Mouse (Mus musculus): ENCODE results near the gene Ppm1f. TPM values are rescaled to one million over a fixed set of nuclear protein-coding genes. Genes with fewer than 3 reads are reported as not detected.

Ppm1f gene
- total and polyA plus RNA-seq, 2 experiments = 11.2 to 12.2 TPM

- no peak overlapping the region for H3K27ac ChIP-seq (replicated peaks; ENCODE audit: insufficient read depth, low read depth, low read length)
- no peaks in the 10 kb centered on the region for H3K4me1 ChIP-seq (ENCODE audit: control insufficient read depth, insufficient read depth, low read length)
- WGBS = 71% methylated on average over 1 of the region's 1 CpGs
- H3K79me2 ChIP-seq (ENCODE audit: control insufficient read depth, insufficient read depth, low read length) = no peaks in the 10 kb centered on the region
- no peaks in the 10 kb centered on the region for H3K36me3 ChIP-seq (ENCODE audit: control insufficient read depth, insufficient read depth, low read length)
- no peak for DNase-seq (ENCODE audit: extremely low read depth, low read depth, low spot score)
- H3K27me3 ChIP-seq (ENCODE audit: control insufficient read depth, insufficient read depth, low read length) = no peaks in the 10 kb centered on the region
- no peak for TF ChIP-seq POLR2A (IDR thresholded peaks at IDR 0.05; ENCODE audit: extremely low read depth, insufficient read depth, low read length)
- no peak for TF ChIP-seq CTCF (IDR thresholded peaks at IDR 0.05; ENCODE audit: low read depth, low read length)
- H3K4me3 ChIP-seq (ENCODE audit: insufficient read depth, low read depth, low read length) = no peak overlapping the region
- no peak overlapping the region for H3K9ac ChIP-seq (ENCODE audit: low read depth, low read length)
These were observed 68.9 kb downstream of the Ppm1f start for GRCm38 (mm10) chr16:16965149-16965548.

DNA sequence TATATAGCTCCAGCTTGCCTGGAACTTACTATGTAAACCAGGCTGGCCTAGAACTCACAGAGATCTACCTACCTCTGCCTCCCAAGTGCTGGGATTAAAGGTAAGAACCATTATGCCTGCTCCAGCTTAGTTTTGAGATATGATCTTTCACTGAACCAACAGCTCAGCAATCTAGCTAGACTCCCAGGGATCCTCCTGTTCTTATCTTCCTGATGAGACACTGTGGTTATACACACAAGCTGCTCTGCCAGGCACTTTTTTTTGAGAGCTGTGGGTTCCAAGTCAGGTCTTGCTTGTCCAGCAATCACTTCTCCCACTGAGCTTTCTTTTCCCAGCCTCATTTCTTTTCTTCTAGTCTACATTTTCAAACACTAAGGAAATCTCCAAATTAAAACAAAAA, 70.0 kb downstream of the Ppm1f start:
- Histone ChIP-seq H3K4me1 (ENCODE audit: control insufficient read depth, insufficient read depth, low read length) (no peaks in the 10 kb centered on the region), H3K27me3 (ENCODE audit: control insufficient read depth, insufficient read depth, low read length) (no peaks in the 10 kb centered on the region), H3K9ac (ENCODE audit: low read depth, low read length) (no peak overlapping the region), H3K27ac (replicated peaks; ENCODE audit: insufficient read depth, low read depth, low read length) (no peak overlapping the region), H3K36me3 (ENCODE audit: control insufficient read depth, insufficient read depth, low read length) (no peaks in the 10 kb centered on the region), H3K4me3 (ENCODE audit: insufficient read depth, low read depth, low read length) (no peak overlapping the region), H3K79me2 (ENCODE audit: control insufficient read depth, insufficient read depth, low read length) (no peaks in the 10 kb centered on the region)
- no peak for TF ChIP-seq CTCF (IDR thresholded peaks at IDR 0.05; ENCODE audit: low read depth, low read length)
- no peak for TF ChIP-seq POLR2A (IDR thresholded peaks at IDR 0.05; ENCODE audit: extremely low read depth, insufficient read depth, low read length)
- no peak for DNase-seq (ENCODE audit: extremely low read depth, low read depth, low spot score)

Other genes starting within 250 kb of the Ppm1f start
- not detected in 2 replicates for gene Olfr19, start 220.1 kb upstream of the Ppm1f start, total RNA-seq (2014; rRNA removed)
- not detected in 2 replicates for gene Olfr19, start 220.1 kb upstream of the Ppm1f start, polyA plus RNA-seq (2012; rRNA removed)
- not detected in 2 replicates for gene Spag6l, start 67.0 kb upstream of the Ppm1f start, total RNA-seq (2014; rRNA removed)
- gene Spag6l, start 67.0 kb upstream of the Ppm1f start, polyA plus RNA-seq (2012; rRNA removed) = not detected in 2 replicates
- not detected in 2 replicates for gene Igll1, start 32.5 kb upstream of the Ppm1f start, total RNA-seq (2014; rRNA removed)
- gene Igll1, start 32.5 kb upstream of the Ppm1f start, polyA plus RNA-seq (2012; rRNA removed) = not detected in 2 replicates
- gene Top3b, start 25.7 kb upstream of the Ppm1f start, total RNA-seq (2014; rRNA removed) = 18.8 and 25.2 TPM in 2 replicates
- 31.0 and 40.9 TPM in 2 replicates for gene Top3b, start 25.7 kb upstream of the Ppm1f start, polyA plus RNA-seq (2012; rRNA removed)
- not detected in 2 replicates for gene Vpreb1, start 25.6 kb upstream of the Ppm1f start, total RNA-seq (2014; rRNA removed)
- gene Vpreb1, start 25.6 kb upstream of the Ppm1f start, polyA plus RNA-seq (2012; rRNA removed) = 1.3 and 2.4 TPM in 2 replicates
- 81.4 and 91.2 TPM in 2 replicates for gene Mapk1, start 86.9 kb downstream of the Ppm1f start, total RNA-seq (2014; rRNA removed)
- 42.8 and 50.1 TPM in 2 replicates for gene Mapk1, start 86.9 kb downstream of the Ppm1f start, polyA plus RNA-seq (2012; rRNA removed)
- gene Ypel1, start 173.2 kb downstream of the Ppm1f start, total RNA-seq (2014; rRNA removed) = 0.34 and 0.55 TPM in 2 replicates
- gene Ypel1, start 173.2 kb downstream of the Ppm1f start, polyA plus RNA-seq (2012; rRNA removed) = 0.43 and 0.78 TPM in 2 replicates
- gene Ppil2, start 214.8 kb downstream of the Ppm1f start, total RNA-seq (2014; rRNA removed) = 49.7 and 55.0 TPM in 2 replicates
- gene Ppil2, start 214.8 kb downstream of the Ppm1f start, polyA plus RNA-seq (2012; rRNA removed) = 48.0 and 48.4 TPM in 2 replicates
- not detected in 2 replicates for gene 2610318N02Rik, start 228.7 kb downstream of the Ppm1f start, total RNA-seq (2014; rRNA removed)
- 0.33 TPM in 1 of 2 replicates, not detected in the other for gene 2610318N02Rik, start 228.7 kb downstream of the Ppm1f start, polyA plus RNA-seq (2012; rRNA removed)
- gene Sdf2l1, start 235.9 kb downstream of the Ppm1f start, total RNA-seq (2014; rRNA removed) = 50.5 and 71.5 TPM in 2 replicates
- 70.0 and 72.3 TPM in 2 replicates for gene Sdf2l1, start 235.9 kb downstream of the Ppm1f start, polyA plus RNA-seq (2012; rRNA removed)
- gene Ydjc, start 248.2 kb downstream of the Ppm1f start, total RNA-seq (2014; rRNA removed) = 0.28 and 0.94 TPM in 2 replicates
- 0.22 and 0.48 TPM in 2 replicates for gene Ydjc, start 248.2 kb downstream of the Ppm1f start, polyA plus RNA-seq (2012; rRNA removed)